Mouse (Mus musculus) stomach, embryonic 16.5 days (tissue): ENCODE data around the gene Tns1. TPM values are rescaled to one million over a fixed set of nuclear protein-coding genes. Genes with fewer than 3 reads are reported as not detected.

Experiments used
- ATAC-seq: fragments of 200-750 bp; cut with Nextera tagmentation; 2 replicates; pipeline ENCODE4 v1.8.0; 2017; ENCODE audit warnings: moderate number of reproducible peaks, moderate TSS enrichment; ENCODE audit not compliant: insufficient read depth, low FRiP score
- H3K27ac ChIP-seq: fragments of 300-500 bp; sonication (generic); 2 replicates; pipeline ENCODE4 v1.5.1; 2014; ENCODE audit warnings: low read length
- H3K27me3 ChIP-seq: fragments of 300-500 bp; sonication (generic); 2 replicates; pipeline ENCODE4 v1.6.1; 2014; ENCODE audit warnings: low read length, control low read depth, mixed read lengths; ENCODE audit not compliant: control insufficient read depth, insufficient read depth
- H3K36me3 ChIP-seq: fragments of 300-500 bp; sonication (generic); 2 replicates; pipeline ENCODE4 v1.6.1; 2014; ENCODE audit warnings: low read length; ENCODE audit not compliant: control insufficient read depth, insufficient read depth
- H3K4me1 ChIP-seq: fragments of 300-500 bp; sonication (generic); 2 replicates; pipeline ENCODE4 v1.6.1; 2014; ENCODE audit warnings: low read length, control low read depth, mixed read lengths; ENCODE audit not compliant: control insufficient read depth, insufficient read depth
- H3K4me2 ChIP-seq: fragments of 300-500 bp; sonication (generic); 2 replicates; pipeline ENCODE4 v1.6.1; 2014; ENCODE audit warnings: low read depth, low read length, mixed read lengths
- H3K4me3 ChIP-seq: fragments of 300-500 bp; sonication (generic); replicated peaks from 2 replicates; pipeline ENCODE4 v1.5.1; 2014; ENCODE audit warnings: mild to moderate bottlenecking, low read length
- H3K9ac ChIP-seq: fragments of 300-500 bp; sonication (generic); 2 replicates; pipeline ENCODE4 v1.6.1; 2014; ENCODE audit warnings: low read length
- H3K9me3 ChIP-seq: fragments of 300-500 bp; sonication (generic); replicated peaks from 2 replicates; pipeline ENCODE4 v1.6.1; 2016; ENCODE audit warnings: low read length, control low read depth; ENCODE audit not compliant: control insufficient read depth
- WGBS: fragments of 180-500 bp; shearing (Covaris S2); extraction: QIAGEN DNeasy Blood & Tissue Kit; methylation state at CpG from one replicate; pipeline ENCODE4 v1.1.7; 2014; 5-methylcytosine and 5-hydroxymethylcytosine counted together
- polyA plus RNA-seq: library from polyadenylated mRNA; unstranded; fragments of >200 nt; fragmentation: Nextera tagmentation; extraction: Ambion mirVana; gene quantifications from 2 replicates; pipeline ENCODE4 v1.2.1, GENCODE M21; 2015

Tns1 gene
- polyA plus RNA-seq, 1 experiment from 2014 or later = 45.0 TPM

DNA sequence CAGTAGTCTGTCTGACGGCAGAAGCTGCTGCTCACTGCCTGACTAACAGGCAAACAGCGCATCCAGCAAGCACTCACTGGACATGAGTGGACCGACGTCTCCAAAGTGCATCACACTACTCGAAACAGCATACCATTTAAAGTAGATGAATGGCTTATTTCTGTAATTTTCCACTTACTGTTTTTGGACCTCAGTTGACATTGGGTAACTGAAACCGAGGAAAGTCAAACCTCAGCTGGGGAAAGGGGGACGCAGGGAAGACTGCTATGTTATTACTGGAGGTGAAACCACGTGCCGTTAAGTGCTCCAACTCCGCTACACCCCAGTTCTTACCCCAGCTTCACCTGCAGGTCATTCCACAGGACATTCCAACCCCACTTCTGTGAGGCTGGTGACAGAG lies 111.5 kb downstream of the Tns1 start:
- H3K4me1 ChIP-seq = peaks cover 39% of the 10 kb centered on the region
- ATAC-seq = no peak
- no peaks in the 10 kb centered on the region for H3K27me3 ChIP-seq
- 0 out of 2 replicates have a peak, but pooled peaks cover 5% of the 10 kb centered on the region for H3K9me3 ChIP-seq
- H3K27ac ChIP-seq = no peak overlapping the region
- H3K4me2 ChIP-seq = no peak overlapping the region
- H3K9ac ChIP-seq = no peak overlapping the region
- H3K36me3 ChIP-seq = no peaks in the 10 kb centered on the region
- WGBS = 76% methylated on average over 10 of the region's 10 CpGs
- no peak overlapping the region for H3K4me3 ChIP-seq

DNA sequence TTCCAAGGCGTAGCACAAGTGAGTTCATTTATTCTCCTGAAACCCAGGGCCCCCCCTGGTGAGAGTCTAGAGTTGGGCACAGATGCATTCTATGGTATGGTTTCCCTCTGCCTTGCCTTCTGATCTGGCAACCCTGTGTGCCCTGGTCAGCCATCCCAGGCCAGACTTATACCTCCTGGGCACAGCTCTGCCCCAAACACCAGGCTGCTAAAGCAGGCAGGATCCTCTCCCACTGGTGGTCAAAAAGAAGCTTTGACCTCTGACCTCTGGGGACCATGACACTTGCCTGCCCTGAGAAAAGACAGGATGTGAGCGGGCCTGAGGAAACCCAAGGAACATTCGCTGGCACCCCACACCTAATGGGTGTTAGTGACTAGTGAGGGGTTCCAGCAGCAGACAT lies 114.8 kb downstream of the Tns1 start:
- H3K27me3 ChIP-seq = no peaks in the 10 kb centered on the region
- peak overlapping the region; percentile 18; the same call in 1 of the 2 replicates for H3K9ac ChIP-seq
- H3K36me3 ChIP-seq = no peaks in the 10 kb centered on the region
- no peak overlapping the region for H3K4me3 ChIP-seq
- H3K4me2 ChIP-seq = no peak overlapping the region
- H3K4me1 ChIP-seq = peaks cover 23% of the 10 kb centered on the region
- 86% methylated on average over 3 of the region's 3 CpGs for WGBS
- H3K9me3 ChIP-seq = 0 out of 2 replicates have a peak, but pooled peaks cover 5% of the 10 kb centered on the region
- peak overlapping the region; percentile 78 for H3K27ac ChIP-seq
- ATAC-seq = no peak

DNA sequence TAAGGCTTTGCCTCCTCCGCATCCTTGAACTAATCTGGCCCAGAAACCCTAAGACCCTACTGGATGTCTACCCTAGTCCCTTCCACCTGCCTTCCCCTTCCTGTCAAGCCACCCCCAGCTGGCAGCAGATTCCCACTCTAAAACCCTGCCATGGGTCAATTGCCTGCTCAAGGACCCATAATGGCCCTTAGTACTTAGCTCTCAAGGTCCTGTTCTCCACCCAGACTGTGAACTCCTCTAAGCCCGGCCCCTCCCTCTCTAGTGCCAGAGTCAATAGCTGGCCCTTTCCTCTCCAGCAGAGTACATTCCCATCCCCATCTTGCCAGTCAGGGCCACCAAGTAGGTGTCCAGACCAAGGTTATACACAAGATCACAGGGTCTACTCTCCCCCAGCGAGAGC lies 115.3 kb downstream of the Tns1 start:
- Histone ChIP-seq H3K4me1 (peaks cover 23% of the 10 kb centered on the region), H3K9me3 (0 out of 2 replicates have a peak, but pooled peaks cover 5% of the 10 kb centered on the region), H3K9ac (peak overlapping the region; percentile 18; the same call in 1 of the 2 replicates), H3K27ac (peak overlapping the region; percentile 78), H3K27me3 (no peaks in the 10 kb centered on the region), H3K36me3 (no peaks in the 10 kb centered on the region), H3K4me2 (peak overlapping the region; percentile 4; the same call in 1 of the 2 replicates), H3K4me3 (no peak overlapping the region)
- ATAC-seq = peak; percentile 18; the same call in 1 of the 2 replicates
- WGBS = 86% methylated on average over 3 of the region's 3 CpGs

DNA sequence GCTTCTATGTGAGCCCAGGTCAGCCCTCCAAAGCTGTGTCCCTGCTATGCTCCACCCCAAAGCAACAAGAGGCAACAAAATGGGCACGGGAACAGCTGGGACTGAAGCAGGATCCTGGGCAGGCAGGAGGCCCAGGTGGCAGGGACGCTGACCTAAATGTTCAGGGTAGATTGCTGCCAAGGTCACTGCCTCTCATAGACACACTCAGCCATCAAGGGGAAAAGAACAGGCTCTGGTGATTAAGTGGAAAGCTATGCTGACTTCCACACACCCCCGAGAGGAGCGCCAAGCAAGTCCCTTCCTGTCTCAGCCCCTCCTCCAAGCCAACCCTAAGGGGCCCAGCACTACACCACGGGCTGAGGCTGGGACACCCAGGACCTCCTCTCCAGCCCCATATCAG lies 115.8 kb downstream of the Tns1 start:
- ATAC-seq = peak; percentile 83

DNA sequence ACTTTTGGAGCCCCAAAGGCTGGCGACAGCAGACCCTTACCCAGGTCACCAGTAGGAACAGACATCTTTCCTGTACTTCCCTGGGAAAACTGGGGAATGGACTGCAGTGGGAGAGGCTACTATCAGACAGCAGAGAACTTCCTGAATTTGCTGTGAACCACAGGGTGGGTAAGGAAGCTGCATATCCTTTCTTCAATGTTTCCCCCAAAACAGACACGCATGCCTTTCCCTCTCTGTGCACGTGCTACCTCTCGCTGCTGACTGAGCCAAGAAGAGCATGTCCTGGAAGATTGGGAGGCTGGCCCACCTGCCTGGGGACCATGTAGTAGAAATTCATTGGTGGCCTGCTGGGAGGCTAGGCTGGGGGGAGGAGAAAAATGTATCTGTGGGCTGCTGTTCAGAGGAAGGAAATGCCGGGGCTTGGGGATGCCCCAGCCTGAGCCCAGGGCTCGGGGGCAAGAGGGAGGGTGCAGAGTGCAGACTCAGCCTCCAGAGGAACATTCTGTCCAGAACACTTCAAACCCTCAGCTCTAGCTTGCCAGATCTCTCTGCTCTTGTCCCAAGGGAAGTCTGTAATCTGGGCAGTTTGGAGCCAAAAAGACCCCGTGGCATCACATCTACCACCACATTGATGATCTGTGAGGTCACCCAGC lies 116.7 kb downstream of the Tns1 start:
- Histone ChIP-seq H3K9ac (no peak overlapping the region; the same call in 1 of the 2 replicates), H3K4me3 (no peak overlapping the region), H3K4me2 (no peak overlapping the region), H3K27ac (peak overlapping the region; percentile 17; the same call in 1 of the 2 replicates), H3K27me3 (no peaks in the 10 kb centered on the region), H3K36me3 (no peaks in the 10 kb centered on the region), H3K9me3 (0 out of 2 replicates have a peak, but pooled peaks cover 5% of the 10 kb centered on the region), H3K4me1 (peaks cover 23% of the 10 kb centered on the region)
- WGBS = 59% methylated on average over 7 of the region's 7 CpGs
- ATAC-seq = no peak

More for the DNA sequence above, 115.8 kb downstream of the Tns1 start:
- Histone ChIP-seq H3K4me3 (no peak overlapping the region), H3K4me2 (peak overlapping the region; percentile 4; the same call in 1 of the 2 replicates), H3K9me3 (0 out of 2 replicates have a peak, but pooled peaks cover 5% of the 10 kb centered on the region), H3K27me3 (no peaks in the 10 kb centered on the region), H3K4me1 (peaks cover 23% of the 10 kb centered on the region), H3K27ac (peak overlapping the region; percentile 78), H3K9ac (no peak overlapping the region), H3K36me3 (no peaks in the 10 kb centered on the region)
- WGBS = 22% methylated on average over 5 of the region's 5 CpGs

DNA sequence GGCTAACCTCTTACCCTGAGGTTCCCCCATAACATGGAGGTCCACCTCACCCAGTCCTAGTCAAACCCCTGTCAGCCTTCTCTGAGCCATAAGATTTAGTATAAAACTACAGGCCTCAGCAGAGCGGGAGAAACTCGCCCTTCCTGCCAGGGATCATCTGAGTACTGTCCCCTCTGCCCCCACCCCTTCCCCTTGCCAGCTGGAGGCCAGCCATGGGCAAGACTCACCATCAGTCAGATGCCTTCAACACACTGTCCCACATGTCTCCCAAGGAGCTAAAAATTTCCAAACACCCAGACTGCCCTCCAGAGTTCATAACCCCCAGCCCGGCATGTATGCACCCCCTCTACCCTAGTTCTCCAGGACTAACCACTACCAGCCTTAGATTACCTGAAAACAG lies 119.2 kb downstream of the Tns1 start:
- no peak overlapping the region for H3K27ac ChIP-seq
- peaks cover 39% of the 10 kb centered on the region for H3K4me1 ChIP-seq
- no peaks in the 10 kb centered on the region for H3K9me3 ChIP-seq
- WGBS = 62% methylated on average over 3 of the region's 3 CpGs
- no peaks in the 10 kb centered on the region for H3K36me3 ChIP-seq
- H3K4me3 ChIP-seq = no peak overlapping the region
- no peaks in the 10 kb centered on the region for H3K27me3 ChIP-seq
- no peak overlapping the region for H3K9ac ChIP-seq
- no peak for ATAC-seq
- no peak overlapping the region for H3K4me2 ChIP-seq

DNA sequence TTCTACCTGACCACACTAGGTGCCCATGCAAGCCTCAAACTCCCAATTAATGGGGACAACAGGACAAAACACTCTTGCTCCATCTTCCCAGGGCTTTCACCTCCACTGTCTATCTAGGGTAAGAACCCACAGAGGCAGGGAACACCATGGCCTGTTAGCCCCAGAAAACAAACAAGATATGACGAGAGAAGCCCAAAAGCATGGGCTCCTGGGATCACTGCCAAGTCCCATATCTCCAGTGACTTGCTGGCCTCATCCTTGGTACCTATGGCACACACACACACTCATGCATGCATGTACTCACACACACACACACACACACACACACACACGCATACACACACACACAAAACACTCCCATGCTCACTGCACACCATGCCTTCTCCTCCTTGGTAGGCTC lies 120.5 kb downstream of the Tns1 start:
- H3K4me2 ChIP-seq = no peak overlapping the region
- no peak overlapping the region for H3K4me3 ChIP-seq
- no peak overlapping the region for H3K9ac ChIP-seq
- H3K4me1 ChIP-seq = peaks cover 41% of the 10 kb centered on the region
- WGBS = 57% methylated on average over 2 of the region's 2 CpGs
- no peak overlapping the region for H3K27ac ChIP-seq
- ATAC-seq = no peak
- no peaks in the 10 kb centered on the region for H3K36me3 ChIP-seq
- H3K9me3 ChIP-seq = no peaks in the 10 kb centered on the region
- H3K27me3 ChIP-seq = no peaks in the 10 kb centered on the region

DNA sequence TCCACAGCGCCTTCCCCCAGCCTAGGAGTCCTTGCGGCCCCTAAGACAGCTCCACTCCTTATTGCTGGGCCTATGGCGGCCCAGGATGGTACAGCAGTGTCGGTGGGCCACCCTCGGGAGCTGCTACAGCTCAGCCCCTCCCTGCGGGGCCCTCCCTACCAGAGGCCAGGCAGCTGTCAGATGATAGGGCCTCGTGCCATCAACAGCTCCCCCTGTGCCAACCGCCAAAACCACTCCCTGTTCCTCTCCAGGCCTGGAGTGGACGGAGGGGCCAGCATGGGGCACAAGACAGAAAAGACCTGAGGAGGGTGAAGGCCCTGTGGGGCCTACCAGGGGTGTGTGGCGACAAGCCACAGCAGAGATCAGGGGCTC lies 122.8 kb downstream of the Tns1 start:
- Histone ChIP-seq H3K27ac (peak overlapping the region; percentile 42), H3K36me3 (no peaks in the 10 kb centered on the region), H3K4me2 (no peak overlapping the region), H3K27me3 (no peaks in the 10 kb centered on the region), H3K9me3 (no peaks in the 10 kb centered on the region), H3K4me1 (peaks cover 34% of the 10 kb centered on the region), H3K9ac (peak overlapping the region; percentile 19; the same call in 1 of the 2 replicates), H3K4me3 (no peak overlapping the region)
- WGBS = 54% methylated on average over 10 of the region's 10 CpGs
- ATAC-seq = 0 out of 2 replicates have a peak, but pooled peaks have one; percentile 19

DNA sequence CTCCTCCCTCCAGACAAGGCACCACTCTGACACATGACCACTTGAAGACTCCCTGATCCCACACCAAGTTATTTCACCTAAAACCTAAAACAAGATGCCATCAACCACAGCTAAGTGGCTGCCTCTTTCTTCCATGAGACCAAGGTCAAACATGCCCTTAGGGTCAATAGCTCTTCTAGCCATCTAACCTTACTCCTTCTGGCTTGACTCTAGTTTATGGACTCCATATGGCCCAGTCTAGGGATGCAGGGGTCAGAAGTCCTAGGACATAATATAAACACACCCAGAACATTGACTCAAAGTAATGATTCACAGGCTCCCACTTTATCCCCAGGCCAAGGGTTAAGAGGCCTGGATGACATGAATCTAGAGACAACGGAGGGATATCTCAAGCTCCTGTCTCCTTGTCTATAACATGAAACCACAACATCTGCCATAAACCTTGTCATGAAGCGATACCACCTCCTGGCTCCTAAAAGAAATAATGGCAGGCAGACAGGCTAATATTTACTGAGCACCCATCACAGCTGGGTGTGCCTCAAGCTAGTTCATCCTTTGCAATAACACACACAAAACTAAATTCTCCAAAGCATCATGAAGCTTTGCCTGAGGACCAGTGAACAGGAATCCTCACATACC lies 123.3 kb downstream of the Tns1 start:
- peak overlapping the region; percentile 19; the same call in 1 of the 2 replicates for H3K9ac ChIP-seq
- no peaks in the 10 kb centered on the region for H3K27me3 ChIP-seq
- H3K4me1 ChIP-seq = peaks cover 34% of the 10 kb centered on the region
- H3K4me2 ChIP-seq = no peak overlapping the region
- H3K36me3 ChIP-seq = no peaks in the 10 kb centered on the region
- ATAC-seq = no peak
- no peak overlapping the region for H3K4me3 ChIP-seq
- H3K9me3 ChIP-seq = no peaks in the 10 kb centered on the region
- peak overlapping the region; percentile 42; the same call in 1 of the 2 replicates for H3K27ac ChIP-seq
- 48% methylated on average over 2 of the region's 2 CpGs for WGBS
